12 mouse cellular contexts compared by ENCODE assay signal in genomic region chr5:148645191-148645681, GRCm38 (mm10).
A peak's percentile ranks its signal among the peaks of the same experiment; 100 is the strongest.
DNase-seq lines count a peak whose midpoint lies in the region; ATAC-seq and TF ChIP-seq lines count a peak whose summit lies in the region.
"Had no signal": no experiment of that assay in that cellular context is flagged by ENCODE, and none has a peak within 500 bp of the region (broad histone marks: within the 10 kb centered on the region; RNA-seq: fewer than 3 reads in every experiment).

No protein-coding gene starts in this region.

- H3K4me2 ChIP-seq in limb, embryonic 14.5 days (replicated peaks; ENCODE audit: low read depth, low read length, severe bottlenecking) = peak overlapping the region; percentile 22; the same call in 1 of the 2 replicates
- H3K4me2 ChIP-seq: embryonic facial prominence, embryonic 13.5 days had no signal

- H3K36me3 ChIP-seq in limb, embryonic 14.5 days (ENCODE audit: control insufficient read depth, insufficient read depth, low read length) = no peaks in the 10 kb centered on the region
- no peaks in the 10 kb centered on the region for H3K36me3 ChIP-seq in midbrain, embryonic 10.5 days
- H3K36me3 ChIP-seq: embryonic facial prominence, embryonic 13.5 days had no signal

- H3K27ac ChIP-seq in limb, embryonic 14.5 days (replicated peaks; ENCODE audit: low read depth, low read length) = no peak overlapping the region; the same call in 1 of the 2 replicates
- no peak overlapping the region for H3K27ac ChIP-seq in midbrain, embryonic 10.5 days (replicated peaks)
- H3K27ac ChIP-seq: embryonic facial prominence, embryonic 13.5 days; macrophage had no signal

- no peak for TF ChIP-seq POLR2A in limb, embryonic 14.5 days (IDR thresholded peaks at IDR 0.05; ENCODE audit: borderline replicate concordance, extremely low read depth, insufficient read depth, insufficient read length)

- H3K4me3 ChIP-seq in limb, embryonic 14.5 days (replicated peaks; ENCODE audit: low read length) = no peak overlapping the region
- no peak overlapping the region for H3K4me3 ChIP-seq in midbrain, embryonic 10.5 days
- H3K4me3 ChIP-seq: embryonic facial prominence, embryonic 13.5 days had no signal

- 23% methylated on average over 10 of the region's 10 CpGs for WGBS in limb, embryonic 14.5 days
- 90% methylated on average over 10 of the region's 10 CpGs for WGBS in midbrain, embryonic 10.5 days

- peak; percentile 12 for DNase-seq in spleen, adult 12 weeks (ENCODE audit: low spot score)
- DNase-seq in spleen, postnatal 36 days (ENCODE audit: low spot score in 2 of 2) = no peak
- DNase-seq in kidney, adult 9 months = peak; percentile 55
- peak; percentile 79 for DNase-seq in limb, embryonic 14.5 days (ENCODE audit: low spot score)
- DNase-seq in ovary, postnatal 10 days (ENCODE audit: low spot score) = no peak
- DNase-seq in midbrain, embryonic 10.5 days (ENCODE audit: low spot score) = no peak
- DNase-seq in urinary bladder, postnatal 10 days (ENCODE audit: low spot score) = no peak
- DNase-seq: right cerebral cortex, postnatal 4 days; thymus, adult 18-20 months had no signal

- peak; percentile 88 for ATAC-seq in limb, embryonic 14.5 days (ENCODE audit: low FRiP score, low read depth)
- ATAC-seq in megakaryocyte-erythroid progenitor cell, adult 5-6 weeks (replicated peaks; ENCODE audit: low FRiP score, low TSS enrichment, poor library complexity, severe bottlenecking) = no peak

- H3K27me3 ChIP-seq in limb, embryonic 14.5 days (ENCODE audit: control insufficient read depth, insufficient read depth, low read length) = no peaks in the 10 kb centered on the region
- peaks cover 10% of the 10 kb centered on the region for H3K27me3 ChIP-seq in midbrain, embryonic 10.5 days (ENCODE audit: low read depth, poor library complexity, severe bottlenecking)

- peaks cover 18% of the 10 kb centered on the region for H3K4me1 ChIP-seq in limb, embryonic 14.5 days (ENCODE audit: control insufficient read depth, insufficient read depth, low read length)
- H3K4me1 ChIP-seq in midbrain, embryonic 10.5 days = 0 out of 2 replicates have a peak, but pooled peaks cover 4% of the 10 kb centered on the region

- no peak overlapping the region for H3K9ac ChIP-seq in limb, embryonic 14.5 days (ENCODE audit: low read depth, low read length, severe bottlenecking)
- H3K9ac ChIP-seq: embryonic facial prominence, embryonic 13.5 days had no signal

- no peaks in the 10 kb centered on the region for H3K9me3 ChIP-seq in limb, embryonic 14.5 days (ENCODE audit: control insufficient read depth, low read length)
- H3K9me3 ChIP-seq in midbrain, embryonic 10.5 days (replicated peaks) = peaks cover 5% of the 10 kb centered on the region; the same call in 1 of the 2 replicates
- H3K9me3 ChIP-seq: embryonic facial prominence, embryonic 13.5 days had no signal

Comparison
In these comparisons a context has a peak if more than half of its experiments do, and no peak if none do; other contexts are left out.
1. DNase-seq: peak in spleen, adult 12 weeks (single experiment), kidney, adult 9 months (single experiment) and limb, embryonic 14.5 days (single experiment); none in spleen, postnatal 36 days (0 of 2), ovary, postnatal 10 days (single experiment), midbrain, embryonic 10.5 days (single experiment) and urinary bladder, postnatal 10 days (single experiment).